Mouse (Mus musculus) c-Kit-positive CD71-positive TER-119-negative erythroid progenitor cells, embryonic 14.5 days (primary cell): Measurements from ENCODE around the gene Slc25a45.

Experiments
- DNase-seq: peaks from one replicate; pipeline ENCODE4 v3.0.0-alpha.2; 2013; ENCODE audit warnings: low read depth

Slc25a45 gene

DNA sequence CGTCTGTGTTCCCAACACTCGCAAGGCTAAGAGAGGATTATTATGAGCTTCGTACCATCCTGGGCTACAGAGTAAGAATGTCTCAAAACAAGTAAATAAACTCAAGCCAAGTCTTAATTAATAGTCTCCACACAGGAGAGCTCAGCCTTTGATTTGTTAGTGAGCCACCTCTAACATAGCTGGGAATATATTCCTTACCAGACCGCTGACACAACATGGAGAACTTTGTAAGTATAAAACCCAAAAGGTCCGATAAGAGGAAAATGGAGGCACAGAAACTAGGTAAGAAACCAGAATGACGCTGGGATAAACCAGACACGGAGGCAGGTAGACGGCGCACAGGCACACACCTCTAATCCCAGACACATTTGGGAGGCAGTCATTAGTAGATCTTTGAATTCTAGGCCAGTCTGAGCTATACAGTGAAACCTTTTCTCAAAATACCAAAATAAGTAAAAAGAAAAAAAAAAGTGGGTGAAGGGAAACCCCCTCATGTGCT, 36.7 kb upstream of the Slc25a45 start:
- no peak for DNase-seq

GRCm38 (mm10) chr19:5841389-5841946, 36.1 kb upstream of the Slc25a45 start:
- DNase-seq = peak; percentile 21

GRCm38 (mm10) chr19:5841999-5842784, 35.4 kb upstream of the Slc25a45 start:
- DNase-seq = peak; percentile 37

DNA sequence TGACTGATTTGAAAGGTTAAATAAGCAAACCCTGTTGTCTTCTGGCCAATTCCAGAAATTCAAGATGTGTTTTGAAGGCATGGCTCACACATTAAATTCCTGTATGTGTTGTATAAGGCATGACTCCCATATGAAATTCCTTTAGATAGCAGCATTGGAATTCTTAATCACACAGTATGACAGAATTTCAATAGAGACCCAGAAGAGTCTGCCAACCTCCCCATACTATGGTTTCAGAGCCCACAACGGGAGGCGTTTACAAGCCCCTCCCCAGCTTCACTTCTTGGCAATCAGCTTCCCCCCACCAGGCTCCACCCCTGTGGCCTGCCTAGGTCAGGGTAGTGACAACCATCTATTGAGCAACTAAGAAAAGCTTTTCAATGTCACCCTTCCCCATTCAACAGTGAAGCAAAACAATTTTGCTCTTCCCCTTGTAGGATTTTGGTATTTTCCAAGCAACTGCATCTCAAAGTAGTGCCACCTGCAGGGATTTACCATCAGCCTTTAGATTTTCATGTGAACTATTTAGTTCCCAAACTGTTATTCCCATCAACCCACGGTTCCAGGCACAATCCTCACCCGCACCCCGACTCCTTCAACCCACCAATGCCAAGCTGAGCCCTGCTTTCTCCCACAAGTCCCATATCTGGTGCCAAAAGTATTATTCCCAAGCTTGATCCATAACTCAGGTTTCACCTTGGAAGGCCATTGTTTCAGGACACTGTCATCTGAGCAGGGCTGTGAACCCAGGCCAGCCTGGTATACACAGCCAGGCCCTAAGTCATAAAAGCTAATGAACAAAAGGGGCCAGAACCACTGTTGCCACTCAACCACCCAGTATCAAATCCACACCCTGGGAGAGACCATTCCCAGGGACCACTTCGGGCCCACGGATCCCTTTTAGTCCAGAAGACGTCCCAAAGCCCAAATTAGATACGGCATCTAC, 34.5 kb upstream of the Slc25a45 start:
- peak; percentile 29 for DNase-seq

GRCm38 (mm10) chr19:5843781-5844691, 33.6 kb upstream of the Slc25a45 start:
- DNase-seq = peak; percentile 42

GRCm38 (mm10) chr19:5844831-5845318, 32.7 kb upstream of the Slc25a45 start:
- DNase-seq = peak; percentile 17

DNA sequence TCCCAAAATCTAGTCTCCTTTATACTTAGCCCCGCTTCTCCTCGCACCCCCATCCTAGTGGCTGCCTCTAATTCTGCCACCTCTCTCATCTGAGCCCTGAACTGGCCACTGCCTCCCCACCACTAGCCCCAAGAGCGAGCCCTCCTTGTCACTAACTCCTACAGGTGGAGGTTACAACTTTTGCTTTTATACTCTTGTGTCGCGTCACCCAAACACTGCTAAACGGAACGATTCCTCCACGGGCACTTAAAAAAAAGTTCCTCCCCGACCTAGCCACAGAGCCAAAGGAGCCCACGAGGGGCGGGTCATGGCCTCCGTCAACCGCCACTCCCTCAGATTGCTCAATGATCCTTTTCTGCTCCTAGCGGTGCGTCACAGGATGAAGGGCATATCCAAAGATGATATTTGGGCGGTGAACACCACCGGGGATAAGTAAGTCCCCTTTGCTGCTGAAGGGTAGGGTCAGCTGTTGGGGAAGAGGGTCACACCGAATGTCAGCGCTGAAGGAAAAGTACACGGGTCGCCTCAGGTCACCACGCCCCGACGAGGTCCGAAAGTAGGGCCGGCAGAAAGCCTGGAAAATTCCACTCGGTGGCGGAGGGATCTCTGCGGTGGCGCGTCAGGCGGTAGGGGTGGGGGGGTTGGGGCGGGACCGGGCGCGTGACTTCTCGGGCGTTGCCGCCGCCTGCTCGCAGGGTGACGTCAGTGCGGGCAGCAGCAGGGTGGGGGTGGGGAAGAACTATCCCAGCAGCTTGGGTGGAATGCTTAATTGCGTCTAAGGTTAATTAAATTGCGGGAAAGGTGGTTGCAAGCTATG, 32.1 kb upstream of the Slc25a45 start:
- DNase-seq = peak; percentile 89

GRCm38 (mm10) chr19:5846154-5846553, 31.5 kb upstream of the Slc25a45 start:
- DNase-seq = no peak

- DNase-seq = peak; percentile 84
These were observed 30.9 kb upstream of the Slc25a45 start for GRCm38 (mm10) chr19:5846557-5847305.

DNA sequence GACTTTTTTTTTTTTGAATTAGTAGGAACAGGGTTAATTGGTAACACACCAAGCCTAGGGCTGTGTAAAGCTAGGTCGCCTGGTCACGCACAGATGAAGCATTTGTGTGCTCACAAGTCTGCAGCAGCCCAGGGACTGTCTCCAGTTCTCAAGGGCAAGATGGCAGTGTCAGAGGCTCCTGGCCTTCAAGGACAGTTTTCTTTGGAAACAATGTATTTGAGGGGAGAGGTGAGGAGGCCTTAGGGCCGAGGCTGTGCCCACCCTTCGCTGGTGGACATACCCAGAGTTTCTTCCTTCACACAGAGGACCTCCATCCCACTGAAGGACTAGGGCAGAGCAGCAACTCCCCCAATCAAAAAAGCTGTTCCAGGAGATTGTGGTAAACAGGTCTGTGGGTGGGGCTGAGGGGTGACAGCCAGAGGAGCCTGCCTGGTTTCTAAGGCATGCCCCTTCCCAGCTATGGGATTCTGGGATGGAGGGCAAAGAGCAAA, 30.3 kb upstream of the Slc25a45 start:
- peak; percentile 32 for DNase-seq

DNA sequence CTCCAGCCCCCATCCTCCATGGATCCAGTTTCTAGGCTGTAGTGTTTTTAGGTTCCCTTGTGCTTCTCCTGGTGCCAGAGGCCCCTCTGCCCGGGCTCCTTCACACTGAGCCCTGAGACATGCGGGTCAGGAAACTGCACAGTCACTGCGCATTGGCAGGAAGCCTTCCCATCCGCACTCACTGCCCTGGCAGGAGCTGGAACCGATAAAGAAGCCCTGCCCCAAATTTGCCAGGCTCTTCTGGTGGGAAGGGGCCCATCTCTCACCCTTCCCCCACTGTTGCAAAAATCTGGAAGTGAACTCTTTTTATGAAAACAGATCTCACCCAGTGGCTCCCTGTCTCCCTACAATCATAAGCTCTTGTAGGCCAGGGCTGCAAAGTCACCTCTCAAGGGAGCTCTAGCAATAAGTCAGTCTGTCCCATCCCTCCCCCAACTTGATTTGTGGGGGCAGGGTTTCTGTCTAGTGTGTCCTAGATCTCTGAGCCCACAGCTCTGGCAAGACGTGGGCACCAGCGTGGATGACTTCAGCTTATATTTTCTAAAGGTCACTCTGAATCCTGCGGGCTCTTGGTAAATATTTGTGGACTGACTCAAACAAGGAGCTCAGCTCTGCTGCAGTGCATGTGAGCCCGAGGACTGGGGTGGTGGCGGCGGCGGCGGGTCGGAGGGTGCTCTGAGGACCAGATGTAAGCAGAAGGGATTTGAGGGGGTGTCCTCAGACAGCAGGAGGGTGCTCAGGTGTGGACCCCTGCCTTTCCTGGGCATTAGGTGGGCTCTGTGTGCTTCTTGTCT, 29.4 kb upstream of the Slc25a45 start:
- DNase-seq = peak; percentile 62

DNA sequence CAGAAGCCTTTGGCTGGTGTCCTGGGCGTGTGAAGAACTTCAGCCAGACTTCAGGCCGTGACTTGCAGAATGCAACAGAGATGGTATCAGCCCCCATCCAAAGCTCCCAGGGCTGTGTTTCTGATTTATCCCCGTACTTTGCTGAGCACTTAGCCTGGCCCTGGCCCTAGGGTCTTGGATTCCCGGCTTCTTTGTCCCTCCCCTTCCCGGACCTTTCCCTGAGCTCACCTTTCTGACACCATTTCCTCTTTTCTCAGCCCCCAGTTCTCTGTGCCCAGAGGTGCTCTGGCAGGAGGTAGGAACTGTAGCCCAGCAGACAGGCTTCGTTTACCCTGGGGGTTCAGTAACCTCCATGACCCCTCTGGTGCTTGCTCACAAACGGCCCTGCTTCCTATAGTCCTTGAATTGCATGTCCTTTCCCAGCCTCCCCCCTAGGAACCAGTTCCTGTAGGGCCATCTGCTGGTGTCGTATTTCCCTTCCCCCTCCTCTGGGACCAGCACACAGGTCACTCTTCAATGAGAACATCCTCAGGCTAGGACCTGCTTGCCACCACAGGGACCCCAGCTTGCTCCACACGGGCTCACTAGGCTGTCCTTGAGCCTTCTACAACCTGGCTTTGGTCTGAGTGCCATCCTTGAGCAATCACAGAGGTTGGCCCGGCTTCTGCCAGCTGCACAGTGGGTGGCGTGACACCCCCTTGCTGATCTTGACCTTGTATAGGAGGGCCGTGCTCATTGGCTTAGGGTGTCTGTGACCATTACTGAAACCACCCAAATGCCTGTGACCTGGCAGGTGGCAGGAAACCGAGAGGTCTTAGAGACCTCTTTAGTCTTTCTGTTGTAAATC, 28.6 kb upstream of the Slc25a45 start:
- no peak for DNase-seq

DNA sequence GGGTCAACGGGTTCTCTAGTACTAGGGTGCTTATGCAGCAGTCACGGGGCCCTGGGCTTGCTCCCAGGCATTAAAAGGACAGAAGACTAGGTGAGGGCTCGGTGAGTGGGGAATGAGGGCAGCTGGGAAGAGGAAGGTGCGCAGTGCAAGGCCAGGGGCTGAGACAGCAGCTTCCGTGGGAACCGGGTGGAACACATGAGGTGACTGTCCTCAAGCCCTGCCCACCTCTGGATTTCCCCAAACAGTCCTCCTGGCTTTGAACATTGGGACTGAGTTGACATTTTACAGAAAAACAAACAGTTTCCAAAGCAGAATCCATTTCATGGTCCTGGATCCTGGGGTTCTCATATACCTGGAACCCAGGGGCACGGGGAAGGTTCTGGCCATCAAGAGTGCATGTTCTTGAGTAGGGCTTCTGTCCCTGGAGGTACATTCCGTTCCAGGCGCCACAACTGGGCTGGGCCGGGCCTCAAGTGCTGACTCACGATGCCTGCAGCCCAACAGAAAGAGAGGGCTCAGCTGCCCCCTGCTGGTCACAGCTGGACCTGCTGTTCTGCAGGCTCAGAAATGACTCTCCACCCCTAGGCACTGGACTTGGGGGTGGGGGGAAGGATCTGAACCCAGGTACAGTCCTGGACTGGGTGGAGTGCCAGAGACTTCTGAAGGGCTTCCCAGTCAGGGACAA, 27.6 kb upstream of the Slc25a45 start:
- DNase-seq = peak; percentile 87

DNA sequence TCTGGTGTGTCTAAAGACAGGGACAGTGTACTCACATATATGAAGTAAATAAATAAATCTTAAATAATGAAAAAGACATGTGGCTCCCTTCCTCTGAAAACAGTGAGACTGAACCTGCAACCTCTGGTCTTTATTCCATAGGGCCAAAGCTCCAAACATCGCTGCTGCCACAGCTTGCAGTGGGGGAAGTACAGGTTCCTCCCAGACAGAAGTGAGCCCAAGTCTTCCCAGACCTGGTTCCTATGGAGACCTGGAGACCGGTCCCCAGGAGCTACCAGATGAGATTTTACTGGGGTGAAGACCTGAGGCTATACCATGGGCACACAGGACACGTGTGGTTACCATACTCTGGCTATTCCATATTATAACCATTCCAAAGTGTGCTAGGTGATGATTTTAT, 26.7 kb upstream of the Slc25a45 start:
- no peak for DNase-seq

GRCm38 (mm10) chr19:5851481-5851971, 26.1 kb upstream of the Slc25a45 start:
- peak; percentile 58 for DNase-seq

DNA sequence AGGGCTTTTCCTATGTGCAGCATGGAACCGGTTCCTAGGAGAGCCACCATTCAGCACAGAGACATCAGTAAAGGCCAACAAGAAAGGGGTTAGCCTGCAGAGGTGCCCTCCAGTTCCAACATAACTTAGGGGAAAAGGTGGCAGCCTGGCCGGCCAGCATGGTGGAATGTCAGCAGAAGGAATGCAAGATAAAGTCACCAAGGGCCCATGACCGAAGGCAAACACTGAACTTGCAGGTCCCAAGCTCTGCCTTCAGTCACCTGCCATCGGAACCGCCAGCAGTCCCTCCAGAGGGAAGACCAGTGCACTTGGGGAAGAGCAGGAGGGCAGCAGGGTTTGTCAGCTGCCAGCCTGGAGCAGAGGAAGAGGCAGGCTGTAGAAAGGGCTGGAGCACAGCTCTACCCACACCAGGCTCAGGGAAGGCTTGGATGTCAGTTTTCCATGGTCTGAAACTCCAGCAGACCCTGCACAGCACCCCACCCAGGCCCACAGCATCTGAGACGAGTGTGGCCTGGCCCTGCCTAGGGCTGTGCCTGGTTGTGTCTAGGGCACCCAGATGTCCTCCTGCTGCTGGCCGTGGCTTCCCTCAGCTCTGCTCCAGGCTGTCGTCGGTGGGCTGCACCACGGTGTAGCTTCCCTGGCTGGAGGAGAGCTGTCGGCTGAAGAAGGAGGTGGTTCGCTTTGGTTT, 25.4 kb upstream of the Slc25a45 start:
- no peak for DNase-seq
